Mouse (Mus musculus) bone marrow, adult 2 months (tissue): Measurements from ENCODE around the gene Akap9.
"Not testable (repeated sequence)": the region's sequence is repeated elsewhere in the genome, so short reads cannot be mapped to it uniquely, and the experiment has no call there.

Experiments used
- CTCF ChIP-seq: fragments of 200-500 bp; IDR thresholded peaks from 2 replicates; pipeline ENCODE4 v1.5.1; 2011; ENCODE audit warnings: low read length, control low read depth; ENCODE audit not compliant: control insufficient read depth, insufficient read depth
- POLR2A ChIP-seq: fragments of 200-500 bp; IDR thresholded peaks from 2 replicates; pipeline ENCODE4 v1.6.1; 2011; ENCODE audit warnings: low read depth, mild to moderate bottlenecking, control low read depth, low read length, borderline replicate concordance; ENCODE audit not compliant: control insufficient read depth

- not testable (repeated sequence) for TF ChIP-seq CTCF, POLR2A
Observed at GRCm38 (mm10) chr5:3893459-3894293, 34.2 kb upstream of the Akap9 start, which contains the start of gene Mterf1a.
